Mouse (Mus musculus) thymus, adult 2 months (tissue): ENCODE measurements around the gene Gm20388. TPM values are rescaled to one million over a fixed set of nuclear protein-coding genes. Genes with fewer than 3 reads are reported as not detected.

Experiments
- DNase-seq: peaks from one replicate; pipeline ENCODE4 v3.0.0; 2021
- H3K27ac ChIP-seq: fragments of 200-500 bp; 2 replicates; pipeline ENCODE4 v1.5.1; 2012; ENCODE audit warnings: low read length, control low read depth; ENCODE audit not compliant: control insufficient read depth, insufficient read depth
- H3K27me3 ChIP-seq: fragments of 200-500 bp; 2 replicates; pipeline ENCODE4 v1.6.1; 2012; ENCODE audit warnings: mild to moderate bottlenecking, low read length, moderate library complexity, mixed read lengths; ENCODE audit not compliant: control insufficient read depth, insufficient read depth
- H3K36me3 ChIP-seq: fragments of 200-500 bp; 2 replicates; pipeline ENCODE4 v1.6.1; 2012; ENCODE audit warnings: mild to moderate bottlenecking, low read length, moderate library complexity; ENCODE audit not compliant: control insufficient read depth, insufficient read depth
- H3K4me1 ChIP-seq: fragments of 200-500 bp; replicated peaks from 2 replicates; pipeline ENCODE4 v1.6.1; 2012; ENCODE audit warnings: low read length; ENCODE audit not compliant: control insufficient read depth, insufficient read depth
- H3K4me3 ChIP-seq: fragments of 200-500 bp; 2 replicates; pipeline ENCODE4 v1.5.1; 2012; ENCODE audit warnings: mild to moderate bottlenecking, low read length, control low read depth, moderate library complexity; ENCODE audit not compliant: control insufficient read depth, insufficient read depth
- CTCF ChIP-seq: fragments of 200-500 bp; IDR thresholded peaks from 2 replicates; pipeline ENCODE4 v1.5.1; 2012; ENCODE audit warnings: mild to moderate bottlenecking, control low read depth, low read length, moderate library complexity, borderline replicate concordance; ENCODE audit not compliant: control insufficient read depth, poor library complexity, insufficient read depth; ENCODE audit errors: extremely low read depth
- POLR2A ChIP-seq: fragments of 200-500 bp; IDR thresholded peaks from 2 replicates; pipeline ENCODE4 v1.6.1; 2012; ENCODE audit warnings: mild to moderate bottlenecking, low read length, control low read depth, moderate library complexity; ENCODE audit not compliant: control insufficient read depth, poor library complexity, insufficient read depth; ENCODE audit errors: extremely low read depth
- WGBS: fragments of 180-500 bp; shearing (Covaris S2); methylation state at CpG from one replicate; pipeline ENCODE4 v1.1.7; 2018; 5-methylcytosine and 5-hydroxymethylcytosine counted together
- polyA plus RNA-seq: library from polyadenylated mRNA; depleted of rRNA; stranded (reverse); fragments of >200 nt; gene quantifications from 2 replicates; pipeline ENCODE4 v1.2.3, GENCODE M21; 2012

Gene Gm20388
- polyA plus RNA-seq, 1 experiment: 103 TPM

GRCm38 (mm10) chr8:120046258-120047020 is 135.8 kb downstream of the Gm20388 start:
- Histone ChIP-seq H3K27me3 (no peaks in the 10 kb centered on the region), H3K36me3 (no peaks in the 10 kb centered on the region), H3K27ac (no peak overlapping the region), H3K4me3 (no peak overlapping the region), H3K4me1 (peaks cover 31% of the 10 kb centered on the region)
- WGBS: 90% methylated on average over 14 of the region's 14 CpGs
- no peak for DNase-seq
- TF ChIP-seq CTCF (no peak), POLR2A (no peak)

- peak; percentile 71 for DNase-seq
- WGBS: 9% methylated on average over 13 of the region's 13 CpGs
- Histone ChIP-seq H3K4me3 (peak overlapping the region; percentile 27), H3K27me3 (no peaks in the 10 kb centered on the region), H3K36me3 (no peaks in the 10 kb centered on the region), H3K4me1 (peaks cover 43% of the 10 kb centered on the region), H3K27ac (peak overlapping the region; percentile 69)
- TF ChIP-seq CTCF (0 out of 2 replicates have a peak, but pooled peaks have one; percentile 14), POLR2A (0 out of 2 replicates have a peak, but pooled peaks have one; percentile 26)
Measured at GRCm38 (mm10) chr8:120049949-120050348, 139.3 kb downstream of the Gm20388 start.

GRCm38 (mm10) chr8:120050376-120050775 is 139.7 kb downstream of the Gm20388 start:
- peak overlapping the region; percentile 27 for H3K4me3 ChIP-seq
- TF ChIP-seq CTCF (no peak), POLR2A (no peak)

GRCm38 (mm10) chr8:120051006-120051405 is 140.4 kb downstream of the Gm20388 start:
- H3K36me3 ChIP-seq: no peaks in the 10 kb centered on the region
- peak overlapping the region; percentile 69 for H3K27ac ChIP-seq
- TF ChIP-seq CTCF: no peak
- TF ChIP-seq POLR2A: no peak
- peak; percentile 58 for DNase-seq
- H3K4me3 ChIP-seq: no peak overlapping the region
- H3K4me1 ChIP-seq: peaks cover 40% of the 10 kb centered on the region
- WGBS: 4% methylated on average over 4 of the region's 4 CpGs
- no peaks in the 10 kb centered on the region for H3K27me3 ChIP-seq

More at GRCm38 (mm10) chr8:120050376-120050775, 139.7 kb downstream of the Gm20388 start:
- Histone ChIP-seq H3K27me3 (no peaks in the 10 kb centered on the region), H3K27ac (peak overlapping the region; percentile 69), H3K4me1 (peaks cover 41% of the 10 kb centered on the region), H3K36me3 (no peaks in the 10 kb centered on the region)
- WGBS: 10% methylated on average over 10 of the region's 10 CpGs
- DNase-seq: no peak

GRCm38 (mm10) chr8:120051908-120052307 is 141.3 kb downstream of the Gm20388 start:
- 88% methylated on average over 4 of the region's 4 CpGs for WGBS
- H3K4me1 ChIP-seq: peaks cover 40% of the 10 kb centered on the region

GRCm38 (mm10) chr8:120052318-120052717 is 141.7 kb downstream of the Gm20388 start:
- Histone ChIP-seq H3K4me1 (peaks cover 40% of the 10 kb centered on the region), H3K27me3 (no peaks in the 10 kb centered on the region), H3K4me3 (no peak overlapping the region), H3K27ac (peak overlapping the region; percentile 69; the same call in 1 of the 2 replicates), H3K36me3 (no peaks in the 10 kb centered on the region)
- DNase-seq: no peak
- TF ChIP-seq POLR2A (no peak), CTCF (no peak)
- 93% methylated on average over 8 of the region's 8 CpGs for WGBS

More at GRCm38 (mm10) chr8:120051908-120052307, 141.3 kb downstream of the Gm20388 start:
- no peak for DNase-seq
- no peaks in the 10 kb centered on the region for H3K27me3 ChIP-seq
- H3K36me3 ChIP-seq: no peaks in the 10 kb centered on the region
- H3K4me3 ChIP-seq: no peak overlapping the region
- peak overlapping the region; percentile 69 for H3K27ac ChIP-seq
- no peak for TF ChIP-seq POLR2A
- TF ChIP-seq CTCF: no peak
